8 mouse cellular contexts compared by ENCODE assay signal in the genomic region with DNA sequence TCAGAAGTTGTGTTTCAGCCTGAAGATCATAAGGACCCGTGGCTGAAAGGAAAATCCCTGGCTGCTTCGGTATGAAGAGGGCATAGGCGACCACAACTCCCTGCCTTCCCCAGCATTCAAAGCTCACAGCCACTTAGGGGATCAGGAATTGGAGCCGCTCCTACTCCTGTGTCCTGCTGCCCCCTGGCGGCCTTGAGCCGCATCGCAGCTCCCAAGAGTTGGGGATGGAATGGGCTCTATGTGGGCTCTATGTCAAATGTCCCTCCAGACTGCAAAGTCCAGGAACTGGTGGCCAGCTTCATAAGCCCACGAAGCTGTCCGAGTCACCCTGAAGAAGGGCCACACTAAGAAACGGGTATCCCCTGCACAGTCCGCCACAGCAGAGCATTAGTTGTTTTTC. TPM values are rescaled to one million over a fixed set of nuclear protein-coding genes. Genes with fewer than 3 reads are reported as not detected.
DNase-seq lines count a peak whose midpoint lies in the region; ATAC-seq and TF ChIP-seq lines count a peak whose summit lies in the region.

No protein-coding gene starts in this region.

- ATAC-seq in forebrain, embryonic 12.5 days (ENCODE audit: low FRiP score) = peak; percentile 61
- ATAC-seq in lung, embryonic 16.5 days (ENCODE audit: low read depth) = peak; percentile 68; the same call in 1 of the 2 replicates

- no peak overlapping the region for H3K9ac ChIP-seq in forebrain, embryonic 12.5 days
- no peak overlapping the region for H3K9ac ChIP-seq in lung, embryonic 16.5 days (ENCODE audit: low read length)

- TF ChIP-seq CTCF in layer of hippocampus, adult 2 months (conservative IDR thresholded peaks at IDR 0.05) = peak; percentile 92
- peak; percentile 93 for TF ChIP-seq CTCF in thymus, adult 2 months (IDR thresholded peaks at IDR 0.05; ENCODE audit: borderline replicate concordance, control insufficient read depth, extremely low read depth, insufficient read depth, low read length, poor library complexity)

- DNase-seq in ES-CJ7 (ENCODE audit: low read depth, low spot score) = peak; percentile 72
- peak; percentile 74 for DNase-seq in c-Kit-positive CD71-positive TER-119-positive erythroid progenitor cells, embryonic 14.5 days (ENCODE audit: low spot score)
- DNase-seq in heart, postnatal 4 days = peak; percentile 91
- peak; percentile 83 to 93 for DNase-seq in layer of hippocampus, adult 2 months (ENCODE audit: low spot score in 2 of 2)
- peak; percentile 51 for DNase-seq in ovary, adult 18-20 months (ENCODE audit: low spot score)
- DNase-seq in thymus, adult 2 months = peak; percentile 89

- peaks cover 20% of the 10 kb centered on the region for H3K27me3 ChIP-seq in forebrain, embryonic 12.5 days
- peaks cover 12% of the 10 kb centered on the region for H3K27me3 ChIP-seq in lung, embryonic 16.5 days (ENCODE audit: control insufficient read depth, insufficient read depth, low read depth, low read length)
- H3K27me3 ChIP-seq in thymus, adult 2 months (ENCODE audit: control insufficient read depth, insufficient read depth, low read length) = peaks cover 2% of the 10 kb centered on the region; the same call in 1 of the 2 replicates

- H3K27ac ChIP-seq in forebrain, embryonic 12.5 days = no peak overlapping the region
- no peak overlapping the region for H3K27ac ChIP-seq in layer of hippocampus, adult 2 months
- H3K27ac ChIP-seq in lung, embryonic 16.5 days (ENCODE audit: low read length) = no peak overlapping the region
- H3K27ac ChIP-seq in thymus, adult 2 months (ENCODE audit: control insufficient read depth, insufficient read depth, low read length) = no peak overlapping the region

- no peaks in the 10 kb centered on the region for H3K4me1 ChIP-seq in forebrain, embryonic 12.5 days
- no peaks in the 10 kb centered on the region for H3K4me1 ChIP-seq in lung, embryonic 16.5 days (replicated peaks; ENCODE audit: control insufficient read depth, insufficient read depth, low read length)
- H3K4me1 ChIP-seq in thymus, adult 2 months (replicated peaks; ENCODE audit: control insufficient read depth, insufficient read depth, low read length) = peaks cover 3% of the 10 kb centered on the region; the same call in 1 of the 2 replicates

- H3K4me2 ChIP-seq in forebrain, embryonic 12.5 days = no peak overlapping the region
- no peak overlapping the region for H3K4me2 ChIP-seq in lung, embryonic 16.5 days (ENCODE audit: low read depth, low read length)

- no peak overlapping the region for H3K4me3 ChIP-seq in forebrain, embryonic 12.5 days (replicated peaks)
- H3K4me3 ChIP-seq in layer of hippocampus, adult 2 months = no peak overlapping the region
- no peak overlapping the region for H3K4me3 ChIP-seq in lung, embryonic 16.5 days (ENCODE audit: low read length)
- H3K4me3 ChIP-seq in thymus, adult 2 months (ENCODE audit: control insufficient read depth, insufficient read depth, low read length) = no peak overlapping the region

- H3K9me3 ChIP-seq in forebrain, embryonic 12.5 days = no peaks in the 10 kb centered on the region
- no peaks in the 10 kb centered on the region for H3K9me3 ChIP-seq in lung, embryonic 16.5 days (ENCODE audit: control insufficient read depth, low read length)

- no peak for TF ChIP-seq POLR2A in thymus, adult 2 months (IDR thresholded peaks at IDR 0.05; ENCODE audit: control insufficient read depth, extremely low read depth, insufficient read depth, low read length, poor library complexity)

- no peaks in the 10 kb centered on the region for H3K36me3 ChIP-seq in forebrain, embryonic 12.5 days (replicated peaks)
- no peaks in the 10 kb centered on the region for H3K36me3 ChIP-seq in lung, embryonic 16.5 days (ENCODE audit: control insufficient read depth, insufficient read depth, low read length)
- no peaks in the 10 kb centered on the region for H3K36me3 ChIP-seq in thymus, adult 2 months (ENCODE audit: control insufficient read depth, insufficient read depth, low read length)

- WGBS in forebrain, embryonic 12.5 days = 6% methylated on average over 11 of the region's 11 CpGs
- WGBS in lung, embryonic 16.5 days = 3% methylated on average over 11 of the region's 11 CpGs
- 5% methylated on average over 11 of the region's 11 CpGs for WGBS in thymus, adult 2 months

RNA-seq across cellular contexts. Expression of gene H2-D1, which starts 12.2 kb away (rescaled TPM):
- polyA plus RNA-seq in forebrain, embryonic 12.5 days (2016; fragmentation: Nextera tagmentation; extraction: Ambion mirVana) = 37.2 and 39.2 TPM in 2 replicates
- 10 to 100 TPM; 45.9 to 50.4 TPM for total RNA-seq in heart, postnatal 4 days (2021)
- total RNA-seq in layer of hippocampus, adult 2 months (2021) = 10 to 100 TPM; 15.7 to 21.2 TPM
- polyA plus RNA-seq in lung, embryonic 16.5 days (2015; fragmentation: Nextera tagmentation; extraction: Ambion mirVana) = 141 and 161 TPM in 2 replicates
- polyA plus RNA-seq in thymus, adult 2 months (2012; rRNA removed) = 873 and 1,061 TPM in 2 replicates

RNA-seq across cellular contexts. Expression of gene Ddx39b, which starts 33.2 kb away (rescaled TPM):
- 614 and 623 TPM in 2 replicates for polyA plus RNA-seq in forebrain, embryonic 12.5 days (2016; fragmentation: Nextera tagmentation; extraction: Ambion mirVana)
- 100 to 1,000 TPM; 221 to 230 TPM for total RNA-seq in heart, postnatal 4 days (2021)
- total RNA-seq in layer of hippocampus, adult 2 months (2021) = 100 to 1,000 TPM; 230 to 239 TPM
- polyA plus RNA-seq in lung, embryonic 16.5 days (2015; fragmentation: Nextera tagmentation; extraction: Ambion mirVana) = 437 and 448 TPM in 2 replicates
- 778 and 831 TPM in 2 replicates for polyA plus RNA-seq in thymus, adult 2 months (2012; rRNA removed)

RNA-seq across cellular contexts. Expression of gene Nfkbil1, which starts 39.2 kb away (rescaled TPM):
- polyA plus RNA-seq in forebrain, embryonic 12.5 days (2016; fragmentation: Nextera tagmentation; extraction: Ambion mirVana) = 11.0 and 12.9 TPM in 2 replicates
- total RNA-seq in heart, postnatal 4 days (2021) = 10 to 100 TPM; 10.8 to 11.0 TPM
- 10 to 100 TPM; 13.3 to 15.1 TPM for total RNA-seq in layer of hippocampus, adult 2 months (2021)
- polyA plus RNA-seq in lung, embryonic 16.5 days (2015; fragmentation: Nextera tagmentation; extraction: Ambion mirVana) = 10.0 and 11.0 TPM in 2 replicates
- polyA plus RNA-seq in thymus, adult 2 months (2012; rRNA removed) = 34.2 and 41.3 TPM in 2 replicates

RNA-seq across cellular contexts. Expression of gene Atp6v1g2, which starts 41.3 kb away (rescaled TPM):
- 16.2 and 17.3 TPM in 2 replicates for polyA plus RNA-seq in forebrain, embryonic 12.5 days (2016; fragmentation: Nextera tagmentation; extraction: Ambion mirVana)
- total RNA-seq in heart, postnatal 4 days (2021) = 1 to 10 TPM; 8.0 to 9.3 TPM
- 100 to 1,000 TPM; 615 to 646 TPM for total RNA-seq in layer of hippocampus, adult 2 months (2021)
- polyA plus RNA-seq in lung, embryonic 16.5 days (2015; fragmentation: Nextera tagmentation; extraction: Ambion mirVana) = 4.9 and 5.9 TPM in 2 replicates
- 7.9 TPM in 2 replicates for polyA plus RNA-seq in thymus, adult 2 months (2012; rRNA removed)

RNA-seq across cellular contexts. Expression of gene H2-Q1, which starts 45.4 kb away (rescaled TPM):
- not detected in 2 replicates for polyA plus RNA-seq in forebrain, embryonic 12.5 days (2016; fragmentation: Nextera tagmentation; extraction: Ambion mirVana)
- total RNA-seq in heart, postnatal 4 days (2021) = under 1 TPM; 0.43 to 0.55 TPM
- under 1 TPM; 0.13 to 0.47 TPM for total RNA-seq in layer of hippocampus, adult 2 months (2021)
- polyA plus RNA-seq in lung, embryonic 16.5 days (2015; fragmentation: Nextera tagmentation; extraction: Ambion mirVana) = 0.24 and 0.38 TPM in 2 replicates
- 4.6 and 6.7 TPM in 2 replicates for polyA plus RNA-seq in thymus, adult 2 months (2012; rRNA removed)
